Mouse (Mus musculus) right cerebral cortex, postnatal 4 days (tissue): ENCODE measurements at regions not wholly inside any gene's neighbourhood (a gene's known extent, or its start where the extent isn't known, plus 50 kb on each side); places are given as distances from the start of the nearest gene placed in this dataset.
A peak's percentile ranks its signal among the peaks of the same experiment; 100 is the strongest.

ENCODE experiments used
- DNase-seq: peaks from one replicate; pipeline ENCODE4 v3.0.0-alpha.2; 2022

- no peak for DNase-seq
Observed at GRCm38 (mm10) chr19:57541693-57542314, 69.0 kb upstream of the Atrnl1 start.

GRCm38 (mm10) chr19:57542506-57542905, 68.3 kb upstream of the Atrnl1 start:
- no peak for DNase-seq

- peak; percentile 44 for DNase-seq
Observed at GRCm38 (mm10) chr19:57543681-57544214, 67.1 kb upstream of the Atrnl1 start.

GRCm38 (mm10) chr19:57544229-57544879, 66.5 kb upstream of the Atrnl1 start:
- no peak for DNase-seq

GRCm38 (mm10) chr19:57545071-57545470, 65.8 kb upstream of the Atrnl1 start:
- no peak for DNase-seq

GRCm38 (mm10) chr19:57546039-57546438, 64.8 kb upstream of the Atrnl1 start:
- no peak for DNase-seq

GRCm38 (mm10) chr19:57546519-57546918, 64.3 kb upstream of the Atrnl1 start:
- no peak for DNase-seq

GRCm38 (mm10) chr19:57548093-57548492, 62.7 kb upstream of the Atrnl1 start:
- no peak for DNase-seq

- DNase-seq, result no peak
Observed at GRCm38 (mm10) chr19:57548661-57549060, 62.2 kb upstream of the Atrnl1 start.

- DNase-seq, result no peak
Observed at GRCm38 (mm10) chr19:57552964-57553740, 57.7 kb upstream of the Atrnl1 start.

- no peak for DNase-seq
Observed at GRCm38 (mm10) chr19:57554086-57554485, 56.7 kb upstream of the Atrnl1 start.

- no peak for DNase-seq
Observed at GRCm38 (mm10) chr19:57555313-57555712, 55.5 kb upstream of the Atrnl1 start.

GRCm38 (mm10) chr19:57558420-57558967, 52.3 kb upstream of the Atrnl1 start:
- DNase-seq, result no peak

GRCm38 (mm10) chr19:57560757-57561156, 50.1 kb upstream of the Atrnl1 start:
- no peak for DNase-seq
